Mouse (Mus musculus) embryonic fibroblast, embryonic 13.5 days (primary cell): ENCODE data around the gene Josd2.

Experiments
- CTCF ChIP-seq: IDR thresholded peaks from 2 replicates; pipeline ENCODE4 v1.5.1; 2011; ENCODE audit warnings: mild to moderate bottlenecking, control low read depth, low read length, moderate library complexity, borderline replicate concordance; ENCODE audit not compliant: insufficient read depth
- POLR2A ChIP-seq: IDR thresholded peaks from 2 replicates; pipeline ENCODE4 v1.6.1; 2011; ENCODE audit warnings: low read depth, mild to moderate bottlenecking, control low read depth, low read length, moderate library complexity

- TF ChIP-seq CTCF (no peak), POLR2A (no peak)
Observed at GRCm38 (mm10) chr7:44488545-44488944, 20.8 kb downstream of the Josd2 start.
